Mouse (Mus musculus) embryo, embryonic 10.5 days (tissue): Measurements from ENCODE around the gene Pnpo.

Source experiments
- DNase-seq: peaks from one replicate; pipeline ENCODE4 v3.0.0-alpha.2; 2015; ENCODE audit warnings: low spot score

The Pnpo gene

DNA sequence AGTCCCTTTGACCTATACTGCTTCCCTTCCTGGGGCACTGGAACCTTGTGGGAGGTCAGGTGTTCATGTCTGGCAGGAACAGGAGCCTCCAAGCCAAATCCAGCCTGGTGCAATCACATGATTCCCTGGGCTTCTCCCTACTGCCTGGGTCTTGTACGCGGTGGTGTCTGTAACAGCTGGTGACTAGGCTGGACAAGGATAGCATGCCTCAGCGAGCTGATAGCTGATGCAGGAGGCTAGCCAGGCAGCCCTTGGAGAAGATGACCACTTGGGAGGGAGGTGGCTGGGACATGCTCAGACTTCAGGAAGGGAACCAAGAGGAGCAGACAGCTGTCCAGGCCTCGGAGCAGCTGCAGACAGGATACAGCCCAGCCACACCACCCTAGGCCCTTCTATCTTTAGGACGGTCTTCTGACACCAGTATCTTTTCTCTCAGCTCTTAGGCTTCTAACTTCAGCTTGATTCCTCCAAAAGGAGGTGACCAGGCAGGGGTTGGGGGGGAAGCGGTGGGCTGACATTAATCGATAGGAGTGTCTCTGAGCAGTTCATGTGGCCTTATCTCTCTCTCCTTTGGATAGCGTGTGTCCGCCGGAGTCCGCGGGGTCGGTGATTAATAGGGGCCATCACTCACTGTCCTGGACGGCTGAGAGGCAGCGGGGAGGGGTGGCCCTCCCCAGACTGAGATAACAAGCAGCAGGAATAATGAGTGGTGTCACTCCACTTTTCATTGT lies 37.2 kb downstream of the Pnpo start:
- DNase-seq: peak; percentile 67

GRCm38 (mm10) chr11:96902639-96903635 lies 40.8 kb downstream of the Pnpo start:
- peak; percentile 87 for DNase-seq

GRCm38 (mm10) chr11:96901332-96901731 lies 42.5 kb downstream of the Pnpo start:
- no peak for DNase-seq

DNA sequence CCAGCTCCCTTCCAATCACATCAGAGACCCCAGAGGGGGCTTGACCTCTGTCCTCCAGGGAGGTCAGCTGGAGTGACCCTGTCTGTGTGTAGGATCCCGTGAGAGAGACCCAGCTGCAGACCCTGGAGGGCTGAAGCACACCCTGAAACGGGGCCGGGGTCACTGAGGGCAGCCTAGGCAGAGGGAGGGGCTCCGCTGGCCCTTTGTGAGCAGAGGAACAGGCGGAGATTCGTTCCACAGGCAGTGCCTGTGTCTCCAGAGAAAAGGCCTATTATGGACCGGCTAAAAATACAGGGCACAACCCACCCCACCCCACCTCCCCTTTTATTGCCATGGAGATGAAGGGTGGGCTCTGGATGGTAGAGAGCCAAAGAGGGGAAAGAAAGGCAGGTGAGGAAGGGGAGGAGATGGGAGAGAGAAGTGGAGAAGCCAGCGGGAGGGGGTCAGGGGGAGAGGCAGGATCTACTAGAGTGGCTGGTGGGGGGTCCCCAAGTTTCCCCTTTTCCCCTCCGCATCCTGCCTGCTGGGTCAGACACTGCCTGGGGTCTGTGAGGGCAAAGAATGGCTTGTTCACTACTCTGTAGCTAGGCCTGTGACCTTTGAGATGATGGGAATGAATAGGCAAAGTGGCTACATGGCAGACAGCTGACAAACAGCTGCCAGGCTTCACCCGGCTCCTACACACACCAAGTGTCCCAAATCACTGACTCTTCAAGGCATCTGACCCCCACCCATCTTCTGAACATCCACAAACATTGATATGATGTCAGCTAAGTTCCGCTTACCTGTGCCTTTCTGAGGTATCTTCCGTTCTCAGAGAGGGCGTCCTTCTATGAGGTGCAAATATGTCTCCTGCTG lies 44.1 kb downstream of the Pnpo start:
- DNase-seq: peak; percentile 96

DNA sequence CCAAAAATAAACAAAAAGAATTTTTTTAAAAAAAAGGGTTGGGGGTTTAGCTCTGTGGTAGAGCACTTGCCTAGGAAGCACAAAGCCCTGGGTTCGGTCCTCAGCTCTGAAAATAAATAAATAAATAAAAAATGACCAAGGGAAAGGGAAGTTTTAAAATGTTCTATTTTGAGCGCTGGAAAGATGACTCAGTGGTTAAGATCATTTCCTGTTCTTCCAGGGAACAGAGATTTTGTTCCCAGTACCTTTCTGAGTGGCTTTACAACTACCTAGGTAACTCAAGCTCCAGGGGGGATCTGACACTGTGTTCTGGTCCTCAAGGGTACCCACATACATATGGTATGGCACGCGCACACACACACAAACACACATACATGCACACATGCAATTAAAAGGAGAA lies 47.9 kb downstream of the Pnpo start:
- DNase-seq: no peak

DNA sequence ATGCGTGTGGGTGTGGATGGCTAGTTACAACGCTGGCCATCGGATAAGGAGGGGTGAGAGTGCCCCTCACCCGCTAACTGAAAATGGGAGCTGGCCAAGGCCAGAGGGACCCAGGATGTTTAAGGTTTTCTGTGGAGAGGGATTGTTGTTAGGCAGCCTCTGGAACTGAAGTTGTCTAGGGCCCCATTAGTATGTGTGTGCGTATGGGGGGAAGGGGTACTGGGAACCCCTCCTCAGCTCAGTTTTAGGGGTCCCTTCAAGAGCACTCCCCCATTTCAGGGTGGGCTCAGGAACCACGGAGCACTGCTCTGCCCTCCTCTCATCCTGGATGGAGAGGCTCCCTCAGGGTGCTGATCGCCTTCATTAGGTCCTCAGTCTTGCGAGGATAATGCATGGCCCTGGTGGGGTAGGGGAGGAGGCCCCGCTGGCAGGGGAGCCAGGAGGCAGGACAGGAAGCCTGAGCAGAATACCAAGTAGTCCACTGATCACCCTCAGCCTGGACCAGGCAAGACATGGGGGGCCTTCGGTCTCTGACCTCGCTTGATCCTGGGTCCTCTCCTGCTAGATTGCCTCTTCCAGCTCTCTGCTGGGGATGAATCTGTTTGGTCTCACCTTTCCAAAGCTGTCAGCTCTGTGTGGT lies 50.5 kb downstream of the Pnpo start:
- DNase-seq: no peak

DNA sequence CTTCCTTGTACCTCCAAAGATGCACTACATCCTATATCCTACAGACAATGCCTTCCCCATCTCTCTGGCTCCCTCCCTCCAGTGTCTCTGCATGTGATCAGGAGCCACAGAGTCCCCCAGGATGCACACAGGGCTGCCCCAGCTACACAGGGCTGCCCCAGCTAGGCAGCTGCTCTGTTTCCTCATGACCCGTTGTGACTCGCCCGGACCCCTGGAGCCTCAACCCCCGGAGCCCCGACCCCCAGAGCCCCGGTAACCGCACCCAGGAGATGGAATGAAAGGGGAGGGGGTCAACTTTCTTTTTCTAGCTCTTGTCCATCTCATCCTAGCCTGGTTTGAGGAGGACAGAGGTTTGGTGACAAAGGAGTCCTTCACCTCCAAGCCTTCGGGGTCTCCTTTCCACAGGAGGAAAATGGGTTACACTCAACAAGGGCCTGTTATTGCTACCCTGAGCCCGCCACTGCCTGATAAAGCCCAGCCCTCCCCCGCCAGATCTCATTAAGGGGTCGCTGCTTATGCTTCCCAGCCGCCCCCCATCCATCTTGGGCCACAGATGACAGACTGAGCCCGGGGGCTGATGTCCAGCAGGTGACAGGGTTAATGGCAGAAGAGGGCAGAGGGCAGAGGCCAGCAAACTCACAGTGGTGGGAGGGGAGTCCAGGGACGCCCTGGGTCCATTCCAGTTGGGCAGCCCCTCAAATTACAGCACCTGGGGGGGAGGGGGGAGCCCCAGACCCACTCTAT lies 51.8 kb downstream of the Pnpo start:
- DNase-seq: peak; percentile 80
